Mouse (Mus musculus) liver, embryonic 14.5 days (tissue): ENCODE measurements around the gene Arid1b. TPM values are rescaled to one million over a fixed set of nuclear protein-coding genes. Genes with fewer than 3 reads are reported as not detected.

Experiments used
- ATAC-seq: fragments of 200-750 bp; cut with Nextera tagmentation; 2 replicates; pipeline ENCODE4 v1.8.0; 2017; ENCODE audit warnings: moderate number of reproducible peaks, mild to moderate bottlenecking, moderate library complexity; ENCODE audit not compliant: insufficient read depth
- DNase-seq, 3 experiments: peaks; one replicate each; pipeline ENCODE4 v3.0.0-alpha.2; 2012 to 2013; ENCODE audit warnings: low read depth in 3 of 3, low spot score in 3 of 3
- H3K27ac ChIP-seq: fragments of 300-500 bp; sonication (generic); 2 replicates; pipeline ENCODE4 v1.5.1; 2014; ENCODE audit warnings: moderate library complexity, mild to moderate bottlenecking, control low read depth, inconsistent platforms
- H3K27me3 ChIP-seq: fragments of 300-500 bp; sonication (generic); 2 replicates; pipeline ENCODE4 v1.6.1; 2014; ENCODE audit warnings: mild to moderate bottlenecking, low read length, moderate library complexity; ENCODE audit not compliant: control insufficient read depth, insufficient read depth
- H3K36me3 ChIP-seq: fragments of 300-500 bp; sonication (generic); replicated peaks from 2 replicates; pipeline ENCODE4 v1.6.1; 2014; ENCODE audit warnings: low read depth; ENCODE audit not compliant: control insufficient read depth, insufficient read depth
- H3K4me1 ChIP-seq, 2 experiments: fragments of 200-500 bp in 1 of 2; fragments of 300-500 bp in 1 of 2; sonication (generic) in 1 of 2; replicated peaks; 2 replicates each; pipeline ENCODE4 v1.6.1; 2012 to 2014; ENCODE audit warnings: antibody characterized with exemption in 1 of 2, inconsistent platforms in 1 of 2, low read length in 1 of 2; ENCODE audit not compliant: control insufficient read depth in 2 of 2, insufficient read depth in 2 of 2
- H3K4me2 ChIP-seq: fragments of 300-500 bp; sonication (generic); 2 replicates; pipeline ENCODE4 v1.6.1; 2014; ENCODE audit warnings: low read depth, mild to moderate bottlenecking, control low read depth, moderate library complexity
- H3K4me3 ChIP-seq, 2 experiments: fragments of 200-500 bp in 1 of 2; fragments of 300-500 bp in 1 of 2; sonication (generic) in 1 of 2; 2 replicates each; pipeline ENCODE4 v1.5.1; 2012 to 2014; ENCODE audit warnings: low read depth in 2 of 2, low read length in 2 of 2, mild to moderate bottlenecking in 2 of 2, control low read depth in 1 of 2, inconsistent platforms in 1 of 2, moderate library complexity in 1 of 2; ENCODE audit not compliant: insufficient read depth in 1 of 2
- H3K9ac ChIP-seq: fragments of 300-500 bp; sonication (generic); replicated peaks from 2 replicates; pipeline ENCODE4 v1.6.1; 2014; ENCODE audit warnings: mild to moderate bottlenecking, control low read depth, moderate library complexity
- H3K9me3 ChIP-seq: fragments of 300-500 bp; sonication (generic); 2 replicates; pipeline ENCODE4 v1.6.1; 2016; ENCODE audit warnings: low read length, mixed read lengths; ENCODE audit not compliant: control insufficient read depth
- CTCF ChIP-seq: IDR thresholded peaks from 2 replicates; pipeline ENCODE4 v1.5.1; 2016; ENCODE audit warnings: antibody characterized with exemption, low read depth, control low read depth
- EP300 ChIP-seq: IDR thresholded peaks from 2 replicates; pipeline ENCODE4 v1.6.1; 2016; ENCODE audit warnings: antibody characterized with exemption, low read depth
- WGBS: fragments of 180-500 bp; shearing (Covaris S2); extraction: QIAGEN DNeasy Blood & Tissue Kit; methylation state at CpG from one replicate; pipeline ENCODE4 v1.1.7; 2014; ENCODE audit not compliant: insufficient replicate concordance; 5-methylcytosine and 5-hydroxymethylcytosine counted together
- polyA plus RNA-seq, 2 experiments: library from polyadenylated mRNA; depleted of rRNA in 1 of 2; stranded (reverse) in 1 of 2; unstranded in 1 of 2; fragments of >200 nt; fragmentation: Nextera tagmentation in 1 of 2; extraction: Ambion mirVana in 1 of 2; gene quantifications; 2 replicates each; pipeline versions ENCODE4 v1.2.1 to v1.2.3; 2012 to 2014

The Arid1b gene
- polyA plus RNA-seq, 2 experiments: 2.6 to 3.1 TPM

DNA sequence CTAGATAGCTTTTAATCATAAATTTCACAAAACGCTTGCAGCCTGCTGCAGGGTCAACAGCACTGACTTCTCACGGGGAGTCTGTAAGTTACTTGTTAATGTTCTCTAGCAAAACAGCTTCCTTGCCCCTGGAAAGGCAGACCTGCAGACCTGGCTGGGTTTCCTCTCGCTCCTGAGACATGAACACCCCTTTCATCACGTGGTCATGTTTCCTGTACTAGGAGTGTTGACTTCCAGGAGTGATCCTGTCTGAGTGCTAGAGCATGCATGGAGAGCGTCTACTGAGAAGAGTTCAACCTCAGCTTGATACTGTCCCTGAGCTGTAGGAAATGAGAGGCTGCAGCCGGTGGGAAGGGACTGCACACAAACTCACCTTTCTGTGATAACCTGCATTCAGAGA lies 233.0 kb downstream of the Arid1b start:
- no peak for TF ChIP-seq CTCF
- no peak for TF ChIP-seq EP300
- no peak for ATAC-seq

GRCm38 (mm10) chr17:5227950-5228615 lies 234.0 kb downstream of the Arid1b start:
- ATAC-seq: no peak
- no peak overlapping the region for H3K9ac ChIP-seq
- DNase-seq: no peak
- H3K27ac ChIP-seq: no peak overlapping the region
- H3K27me3 ChIP-seq: no peaks in the 10 kb centered on the region
- peaks cover 0 to 23% of the 10 kb centered on the region in 2 experiments; a peak in 2 of 4 replicates for H3K4me1 ChIP-seq
- no peaks in the 10 kb centered on the region for H3K36me3 ChIP-seq
- H3K4me3 ChIP-seq: no peak overlapping the region
- no peaks in the 10 kb centered on the region for H3K9me3 ChIP-seq
- no peak overlapping the region for H3K4me2 ChIP-seq
- no peak for TF ChIP-seq CTCF
- TF ChIP-seq EP300: no peak
- 68% methylated on average over 14 of the region's 14 CpGs for WGBS

More for the DNA sequence above, 233.0 kb downstream of the Arid1b start:
- H3K27me3 ChIP-seq: no peaks in the 10 kb centered on the region
- no peak overlapping the region for H3K27ac ChIP-seq
- H3K9me3 ChIP-seq: no peaks in the 10 kb centered on the region
- H3K4me3 ChIP-seq: no peak overlapping the region
- 49% methylated on average over 6 of the region's 6 CpGs for WGBS
- H3K4me2 ChIP-seq: no peak overlapping the region
- H3K9ac ChIP-seq: no peak overlapping the region
- H3K4me1 ChIP-seq: peaks cover 0 to 21% of the 10 kb centered on the region in 2 experiments; a peak in 2 of 4 replicates
- no peaks in the 10 kb centered on the region for H3K36me3 ChIP-seq
- no peak for DNase-seq

DNA sequence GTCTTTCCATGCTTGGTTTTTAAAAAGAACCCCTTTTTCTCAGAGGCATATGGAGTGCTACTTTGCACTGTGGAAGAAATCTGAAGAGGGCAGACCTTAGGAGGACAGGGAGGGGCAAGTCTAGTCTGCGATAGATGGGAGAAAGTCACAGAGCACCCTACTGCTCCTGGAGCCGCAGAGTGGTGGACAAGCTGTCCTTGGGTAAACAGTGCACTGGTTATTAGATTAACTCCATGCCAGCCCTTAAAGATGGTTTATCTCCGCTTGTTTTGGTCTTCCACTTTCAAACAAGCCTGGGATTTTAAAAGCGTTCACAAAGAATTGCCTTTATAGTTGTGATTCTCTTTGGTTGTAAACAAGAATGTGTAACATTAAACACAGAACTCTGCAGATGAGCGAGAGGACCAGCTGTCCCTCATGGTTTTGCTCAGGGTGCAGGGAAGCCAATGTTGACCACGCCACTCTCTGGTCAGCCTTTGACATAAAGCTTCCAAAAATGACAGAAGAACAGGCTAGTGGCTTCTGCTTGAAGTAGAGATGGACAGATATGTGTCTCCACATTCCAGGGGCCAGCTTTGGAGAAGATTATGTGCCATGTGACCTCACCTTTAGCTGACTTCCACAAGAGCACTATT lies 234.6 kb downstream of the Arid1b start:
- H3K36me3 ChIP-seq: no peaks in the 10 kb centered on the region
- H3K27me3 ChIP-seq: no peaks in the 10 kb centered on the region
- H3K4me3 ChIP-seq: no peak overlapping the region
- ATAC-seq (no peak), DNase-seq (no peak)
- no peak overlapping the region for H3K27ac ChIP-seq
- 66% methylated on average over 6 of the region's 6 CpGs for WGBS
- H3K4me1 ChIP-seq: peaks cover 0 to 23% of the 10 kb centered on the region in 2 experiments; a peak in 2 of 4 replicates
- no peak overlapping the region for H3K9ac ChIP-seq
- no peak overlapping the region for H3K4me2 ChIP-seq
- TF ChIP-seq CTCF (no peak), EP300 (no peak)
- no peaks in the 10 kb centered on the region for H3K9me3 ChIP-seq

- Histone ChIP-seq H3K27ac (no peak overlapping the region), H3K9ac (no peak overlapping the region), H3K4me2 (no peak overlapping the region), H3K9me3 (no peaks in the 10 kb centered on the region), H3K27me3 (no peaks in the 10 kb centered on the region), H3K4me1 (peaks cover 0 to 18% of the 10 kb centered on the region in 2 experiments; a peak in 2 of 4 replicates), H3K36me3 (no peaks in the 10 kb centered on the region), H3K4me3 (no peak overlapping the region)
- WGBS: 79% methylated on average over 7 of the region's 7 CpGs
- ATAC-seq (no peak), DNase-seq (no peak)
- no peak for TF ChIP-seq CTCF
- no peak for TF ChIP-seq EP300
Observed at GRCm38 (mm10) chr17:5230063-5230462, 235.9 kb downstream of the Arid1b start.

DNA sequence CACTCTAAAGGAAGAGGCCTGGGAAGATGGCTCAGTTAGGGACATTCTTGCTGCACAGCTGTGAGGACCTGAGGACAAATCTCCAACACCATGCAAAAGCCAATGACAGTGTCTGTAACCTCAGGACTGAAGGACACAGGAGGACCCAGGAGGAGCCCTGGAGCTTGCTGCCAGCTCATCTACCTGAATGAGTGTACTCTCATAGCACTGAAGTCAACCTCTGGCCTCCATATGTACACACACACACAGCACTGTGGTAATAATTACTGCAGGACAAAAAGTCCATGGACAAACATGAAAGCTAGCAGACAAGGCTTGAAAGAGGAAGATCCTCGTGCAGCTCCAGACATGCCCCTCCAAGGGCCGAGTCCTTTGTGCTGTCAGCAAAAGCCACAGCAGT lies 238.0 kb downstream of the Arid1b start:
- Histone ChIP-seq H3K4me1 (peaks cover 0 to 7% of the 10 kb centered on the region in 2 experiments; a peak in 2 of 4 replicates), H3K9me3 (no peaks in the 10 kb centered on the region), H3K36me3 (no peaks in the 10 kb centered on the region), H3K27me3 (no peaks in the 10 kb centered on the region), H3K4me3 (no peak overlapping the region), H3K27ac (no peak overlapping the region), H3K4me2 (no peak overlapping the region), H3K9ac (no peak overlapping the region)
- no peak for DNase-seq
- ATAC-seq: no peak
- WGBS: 37% methylated on average over 2 of the region's 2 CpGs
- no peak for TF ChIP-seq CTCF
- no peak for TF ChIP-seq EP300
